Mouse (Mus musculus) embryo, embryonic 10 days (tissue): ENCODE measurements around the gene Plch2.
A peak's percentile ranks its signal among the peaks of the same experiment; 100 is the strongest.

Experiments
- DNase-seq: peaks from one replicate; pipeline ENCODE4 v3.0.0-alpha.2; 2015; ENCODE audit warnings: low spot score

The Plch2 gene

GRCm38 (mm10) chr4:154986750-154987149 is 69.8 kb downstream of the Plch2 start:
- no peak for DNase-seq

- DNase-seq = peak; percentile 86
These were observed 70.5 kb downstream of the Plch2 start for GRCm38 (mm10) chr4:154986096-154986495.

GRCm38 (mm10) chr4:154985151-154985777 is 71.3 kb downstream of the Plch2 start:
- DNase-seq = peak; percentile 45

GRCm38 (mm10) chr4:154983767-154984166 is 72.8 kb downstream of the Plch2 start:
- DNase-seq = no peak

- no peak for DNase-seq
These were observed 74.1 kb downstream of the Plch2 start for GRCm38 (mm10) chr4:154982247-154983120.

- DNase-seq = peak; percentile 82
These were observed 75.1 kb downstream of the Plch2 start for GRCm38 (mm10) chr4:154981530-154981929.

- DNase-seq = no peak
These were observed 75.5 kb downstream of the Plch2 start for GRCm38 (mm10) chr4:154981076-154981475.

- DNase-seq = peak; percentile 43
These were observed 76.5 kb downstream of the Plch2 start for GRCm38 (mm10) chr4:154980110-154980509.

- DNase-seq = no peak
These were observed 82.4 kb downstream of the Plch2 start for GRCm38 (mm10) chr4:154974163-154974611.

GRCm38 (mm10) chr4:154972546-154972945 is 84.0 kb downstream of the Plch2 start:
- no peak for DNase-seq

GRCm38 (mm10) chr4:154967173-154967572 is 89.4 kb downstream of the Plch2 start:
- peak; percentile 66 for DNase-seq

GRCm38 (mm10) chr4:154965856-154966255 is 90.7 kb downstream of the Plch2 start:
- no peak for DNase-seq

GRCm38 (mm10) chr4:154964581-154965235 is 91.9 kb downstream of the Plch2 start:
- no peak for DNase-seq

- peak; percentile 97 for DNase-seq
These were observed 92.5 kb downstream of the Plch2 start, which contains the start of gene Pank4 for GRCm38 (mm10) chr4:154963901-154964580. Gene Pank4, plus strand, starts transcription at chr4:154964123.

- DNase-seq = peak; percentile 73
These were observed 93.3 kb downstream of the Plch2 start for GRCm38 (mm10) chr4:154963190-154963836.

- DNase-seq = no peak
These were observed 93.9 kb downstream of the Plch2 start for GRCm38 (mm10) chr4:154962683-154963082.

- no peak for DNase-seq
These were observed 94.7 kb downstream of the Plch2 start for GRCm38 (mm10) chr4:154961911-154962310.

- DNase-seq = peak; percentile 63
These were observed 95.3 kb downstream of the Plch2 start for GRCm38 (mm10) chr4:154961226-154961738.

- DNase-seq = peak; percentile 90
These were observed 95.8 kb downstream of the Plch2 start, which contains the start of gene Hes5 for GRCm38 (mm10) chr4:154960690-154961225. Gene Hes5, plus strand, starts transcription at chr4:154960923.

- DNase-seq = no peak
These were observed 96.4 kb downstream of the Plch2 start for GRCm38 (mm10) chr4:154960021-154960689.
